Mouse (Mus musculus) erythroblast, adult 5-6 weeks (primary cell): ENCODE results near the gene Flvcr1. TPM values are rescaled to one million over a fixed set of nuclear protein-coding genes. Genes with fewer than 3 reads are reported as not detected.
A peak's percentile ranks its signal among the peaks of the same experiment; 100 is the strongest.

ENCODE experiments used
- ATAC-seq: replicated peaks from 2 replicates; pipeline ENCODE4 v1.8.0; 2016; ENCODE audit warnings: moderate number of reproducible peaks, mild to moderate bottlenecking, moderate TSS enrichment, inconsistent platforms; ENCODE audit not compliant: poor library complexity, low FRiP score, severe bottlenecking
- total RNA-seq, 2 experiments: library from RNA; stranded (forward) in 1 of 2; stranded (reverse) in 1 of 2; fragments of 150-400 nt in 1 of 2; fragments of 200-764, 138-1000 nt in 1 of 2; gene quantifications; 2 replicates each; pipeline versions ENCODE4 v1.2.3 to v1.2.4; 2015 to 2017; ENCODE audit warnings: low replicate concordance in 2 of 2

Flvcr1 gene
- total RNA-seq (2015; ENCODE audit: low replicate concordance) (9.4 and 13.6 TPM in 2 replicates), total RNA-seq (2017; ENCODE audit: low replicate concordance) (5.3 and 7.8 TPM in 2 replicates)

DNA sequence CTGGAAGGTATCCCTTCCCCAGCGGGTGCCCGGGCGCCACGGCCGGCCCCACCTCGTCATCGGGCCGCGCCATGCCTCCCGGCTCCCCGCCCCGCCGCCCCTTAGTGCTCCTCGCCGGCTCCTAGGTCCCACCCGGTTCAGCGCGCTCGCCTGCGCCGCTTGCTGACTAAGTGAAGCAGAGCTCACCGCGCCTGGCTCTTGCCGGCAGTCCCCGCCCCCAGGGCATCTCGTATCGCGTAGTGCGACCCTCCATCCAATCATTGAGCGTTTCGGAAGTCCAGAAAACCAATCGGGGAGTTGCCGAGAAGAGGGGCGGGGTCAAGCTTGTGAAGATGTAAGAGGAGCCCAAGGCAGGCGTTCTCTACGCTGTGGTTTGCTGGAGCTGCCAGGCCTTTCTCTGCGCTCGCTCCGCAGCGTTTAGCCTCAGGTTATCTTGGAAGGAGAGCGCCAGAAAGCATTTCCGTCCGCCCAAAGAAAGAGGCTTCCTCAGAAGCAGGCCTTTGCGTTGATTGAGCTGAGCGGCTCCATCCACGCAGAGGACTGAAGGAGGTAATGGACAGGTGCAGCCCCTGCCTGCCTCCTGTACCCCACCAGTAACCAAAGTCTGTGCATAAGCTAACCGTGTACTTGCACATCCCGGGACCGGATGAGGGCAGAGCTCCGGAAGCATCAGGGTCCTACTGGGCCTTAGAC, at the start of gene Flvcr1:
Gene Flvcr1 (minus strand): TSS at position 138 of the 693 bp plus-strand sequence.
- ATAC-seq, result peak; percentile 98

DNA sequence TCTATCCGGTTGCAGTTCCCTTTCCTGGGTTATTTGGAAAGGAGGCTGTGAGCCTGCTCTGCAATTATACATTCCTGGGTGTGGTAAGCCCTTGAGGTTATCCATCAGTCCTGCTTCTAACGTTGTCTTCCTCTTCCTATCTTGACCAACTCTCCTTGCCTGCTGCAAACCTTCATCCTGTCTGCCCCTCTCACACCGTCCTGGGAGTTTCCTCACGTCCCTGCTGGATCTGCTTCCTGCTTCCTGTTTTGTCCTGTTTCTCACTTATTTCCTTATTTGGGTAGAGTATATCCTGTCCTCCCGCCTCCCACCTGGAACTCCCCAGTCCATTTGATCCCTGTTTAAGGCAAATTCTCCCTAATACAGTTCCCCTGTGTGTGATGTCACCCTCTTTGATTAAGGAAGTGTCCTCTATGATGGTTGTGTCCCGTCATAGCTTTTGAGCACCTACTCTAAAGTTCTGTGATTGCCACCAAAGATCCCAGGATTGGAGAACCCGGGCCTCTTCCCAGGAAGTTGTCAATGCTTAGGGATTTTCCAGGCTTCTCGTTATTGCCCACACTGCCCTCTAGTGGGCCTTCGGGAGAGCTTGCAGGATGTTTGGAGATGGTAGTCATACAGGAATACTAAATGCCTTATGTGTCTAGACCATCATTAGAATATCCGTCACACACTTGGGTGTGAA, 49.4 kb upstream of the Flvcr1 start:
- no peak for ATAC-seq

- ATAC-seq, result no peak
Measured at GRCm38 (mm10) chr1:191073486-191073885, 47.5 kb upstream of the Flvcr1 start.

- no peak for ATAC-seq
Measured at GRCm38 (mm10) chr1:191073001-191073400, 47.0 kb upstream of the Flvcr1 start.

DNA sequence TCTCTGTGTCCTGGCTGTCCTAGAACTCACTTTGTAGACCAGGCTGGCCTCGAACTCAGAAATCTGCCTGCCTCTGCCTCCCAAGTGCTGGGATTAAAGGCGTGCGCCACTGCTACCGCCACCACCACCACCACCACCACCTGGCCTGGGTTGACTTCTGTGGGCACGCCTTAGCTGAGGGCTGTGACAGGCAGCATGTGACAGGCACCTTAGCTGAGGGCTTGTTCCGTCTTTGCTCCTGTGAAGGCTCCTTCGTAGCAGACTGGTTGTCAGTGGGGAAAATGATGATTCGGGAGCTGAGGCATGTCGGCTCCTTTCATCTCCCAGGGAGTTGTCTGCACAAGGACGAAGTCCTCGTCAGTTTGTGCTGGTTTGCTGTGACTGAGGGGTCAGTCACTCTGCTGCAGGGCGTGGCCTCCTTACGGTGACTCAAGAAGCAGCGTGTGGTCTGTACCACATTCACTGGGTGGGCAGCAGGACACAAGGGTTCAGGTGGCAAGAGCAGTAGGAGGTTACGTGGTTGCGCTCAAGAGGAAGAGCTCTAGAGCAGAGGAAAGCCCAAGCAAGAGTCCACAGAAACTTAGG, 46.5 kb upstream of the Flvcr1 start:
- no peak for ATAC-seq

DNA sequence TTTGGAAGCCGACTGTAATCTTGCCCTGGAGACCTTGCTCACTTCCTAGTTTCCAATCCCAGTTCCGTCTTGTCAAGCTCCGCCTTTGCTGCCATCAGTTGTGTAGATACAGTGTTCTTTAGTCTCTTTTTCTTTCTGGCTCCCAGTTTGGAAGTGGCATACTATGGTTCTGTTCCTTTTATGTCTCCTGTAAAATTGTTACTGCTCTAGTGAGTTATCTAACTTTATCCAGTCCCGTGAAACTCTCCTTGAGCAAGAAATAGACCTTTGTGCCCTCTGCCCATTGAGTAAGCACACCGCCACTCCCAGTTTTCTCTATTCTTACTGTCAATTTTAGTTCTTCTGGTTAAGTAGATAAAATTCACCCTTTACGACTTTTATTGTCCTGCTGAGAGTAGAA, 45.7 kb upstream of the Flvcr1 start:
- no peak for ATAC-seq

GRCm38 (mm10) chr1:191070259-191070658, 44.3 kb upstream of the Flvcr1 start:
- ATAC-seq, result no peak

- no peak for ATAC-seq
Measured at GRCm38 (mm10) chr1:191068377-191068776, 42.4 kb upstream of the Flvcr1 start.

DNA sequence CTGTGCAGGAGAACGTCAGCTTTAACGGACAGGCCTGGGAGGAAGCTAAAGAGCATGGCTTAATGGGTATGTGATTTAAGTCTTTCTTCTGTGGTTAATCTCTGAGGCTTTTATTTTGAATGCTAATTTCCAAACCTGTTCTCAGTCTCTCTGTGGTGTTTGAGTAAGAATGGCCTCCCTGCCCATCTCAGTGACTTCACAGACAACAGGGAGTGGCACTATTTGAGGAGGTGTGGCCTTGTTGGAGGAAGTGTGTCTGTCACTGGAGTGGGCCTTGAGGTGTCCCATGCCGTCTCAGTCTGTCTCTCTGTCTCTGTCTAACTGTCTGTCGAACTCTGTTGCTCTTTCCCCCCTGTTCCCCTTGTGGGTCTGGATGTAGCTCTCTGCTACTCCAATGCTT, 39.2 kb upstream of the Flvcr1 start:
- no peak for ATAC-seq

GRCm38 (mm10) chr1:191064535-191064934, 38.6 kb upstream of the Flvcr1 start:
- no peak for ATAC-seq

- no peak for ATAC-seq
Measured at GRCm38 (mm10) chr1:191063700-191064099, 37.7 kb upstream of the Flvcr1 start.

- peak; percentile 95 for ATAC-seq
Measured at GRCm38 (mm10) chr1:191062781-191063485, 37.0 kb upstream of the Flvcr1 start, which contains the start of the genes Tatdn3 and Nsl1. Tatdn3 (minus strand) TSS chr1:191062932. Nsl1 (plus strand) TSS chr1:191063012.

DNA sequence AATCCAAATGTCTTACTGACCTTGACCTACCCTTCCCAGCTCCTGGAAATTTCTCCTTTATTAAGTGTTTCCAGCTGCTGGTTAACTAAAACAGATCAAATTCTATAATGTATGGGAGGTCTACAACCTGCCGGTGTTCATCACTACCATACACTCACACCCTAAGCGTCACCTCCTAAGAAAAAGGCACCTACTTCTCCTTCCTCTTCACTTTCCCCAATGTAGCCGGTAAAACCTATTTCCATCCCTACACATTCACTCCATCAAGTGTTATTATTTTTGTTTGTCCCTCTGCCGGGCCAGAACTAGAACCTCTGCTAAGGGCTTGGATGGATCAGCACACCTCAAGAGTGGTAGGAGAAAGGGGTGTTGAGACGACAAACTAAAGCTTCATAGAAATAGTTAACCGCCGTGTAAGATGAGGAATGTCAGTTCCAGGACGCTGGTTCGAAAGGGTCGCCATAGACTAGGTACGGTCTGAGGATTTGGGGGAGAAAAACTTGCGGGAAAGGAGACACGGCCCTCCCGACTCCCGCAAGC, 36.4 kb upstream of the Flvcr1 start:
- ATAC-seq, result peak; percentile 54

DNA sequence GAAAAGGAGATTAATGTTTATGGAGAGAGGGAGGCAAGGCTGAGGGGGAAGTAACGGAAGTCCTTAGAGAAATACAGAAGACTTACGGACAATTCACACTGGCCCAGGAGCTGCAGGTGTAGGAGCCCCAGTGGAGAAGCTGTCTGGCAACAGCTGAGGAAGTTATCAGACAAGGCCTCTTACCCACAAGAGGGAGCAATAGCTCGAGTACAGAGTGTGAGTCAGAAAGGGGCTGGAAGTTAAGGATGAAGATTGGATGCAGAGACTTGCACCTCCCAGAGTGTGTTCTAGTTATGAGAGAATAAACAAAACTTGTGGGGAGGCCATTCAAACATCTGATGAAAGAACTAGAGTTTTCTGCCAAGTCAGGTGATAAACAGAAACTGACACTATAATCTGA, 31.5 kb upstream of the Flvcr1 start:
- ATAC-seq, result no peak

DNA sequence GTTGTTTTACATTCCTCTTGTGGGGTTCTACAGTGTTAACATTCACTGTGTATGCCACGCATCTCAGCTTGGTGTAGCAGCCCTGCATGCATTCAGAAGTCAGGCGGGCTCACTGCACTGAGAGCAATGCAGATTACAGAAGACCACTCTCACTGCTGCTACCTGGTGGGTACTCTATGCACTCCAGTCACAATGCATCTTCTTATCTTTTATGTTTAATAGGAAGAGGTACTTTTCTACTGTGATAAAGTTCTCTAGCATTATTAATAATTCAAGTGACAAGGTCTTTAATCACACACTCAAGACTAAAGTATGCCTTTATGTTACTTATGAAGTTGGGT, 29.5 kb upstream of the Flvcr1 start:
- ATAC-seq, result 0 out of 2 replicates have a peak, but pooled peaks have one; percentile 31

DNA sequence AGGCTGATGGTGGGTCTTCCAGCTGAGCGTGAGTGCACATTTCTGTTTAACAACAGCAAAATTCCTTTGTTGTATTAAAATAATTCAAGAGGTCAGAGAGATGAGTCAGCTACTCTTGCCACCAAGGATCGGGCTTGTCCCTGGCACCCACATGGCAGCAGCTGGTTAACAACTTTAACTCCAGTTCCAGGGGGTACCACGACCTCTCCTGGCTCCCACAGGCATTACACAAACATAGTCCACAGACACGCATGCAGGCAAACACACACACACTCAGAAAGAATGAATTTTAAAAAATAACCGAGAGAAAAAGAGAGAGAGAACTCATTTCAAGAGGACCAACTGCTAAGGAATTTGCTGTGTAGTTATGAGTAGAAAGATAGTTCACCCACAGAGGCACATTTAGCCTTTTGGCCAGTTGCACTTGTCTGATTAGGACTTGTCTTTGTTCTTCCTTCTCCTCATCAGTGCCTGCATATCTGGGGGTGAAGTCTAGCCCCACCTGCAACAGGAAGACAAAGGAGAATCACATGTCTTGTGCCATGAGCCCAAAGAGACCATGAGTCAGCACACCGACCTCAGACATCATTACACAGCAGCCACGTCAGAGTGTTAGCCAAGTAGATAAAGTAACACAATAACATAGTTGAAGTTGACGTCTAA, 29.0 kb upstream of the Flvcr1 start:
- 0 out of 2 replicates have a peak, but pooled peaks have one; percentile 49 for ATAC-seq

GRCm38 (mm10) chr1:191053555-191053954, 27.6 kb upstream of the Flvcr1 start:
- no peak for ATAC-seq

GRCm38 (mm10) chr1:191046231-191046824, 20.4 kb upstream of the Flvcr1 start:
- ATAC-seq, result no peak

GRCm38 (mm10) chr1:191045264-191045663, 19.3 kb upstream of the Flvcr1 start:
- ATAC-seq, result no peak
